Mouse (Mus musculus) midbrain, embryonic 16.5 days (tissue): ENCODE data around the gene Shank2. TPM values are rescaled to one million over a fixed set of nuclear protein-coding genes. Genes with fewer than 3 reads are reported as not detected.

Experiments used
- ATAC-seq: fragments of 200-750 bp; cut with Nextera tagmentation; 2 replicates; pipeline ENCODE4 v1.8.0; 2017; ENCODE audit warnings: moderate TSS enrichment
- H3K27ac ChIP-seq: fragments of 300-500 bp; sonication (generic); 2 replicates; pipeline ENCODE4 v1.5.1; 2014; ENCODE audit warnings: mild to moderate bottlenecking, low read length, mixed read lengths
- H3K27me3 ChIP-seq: fragments of 300-500 bp; sonication (generic); 2 replicates; pipeline ENCODE4 v1.6.1; 2014; ENCODE audit warnings: low read depth, low read length, mixed read lengths; ENCODE audit not compliant: control insufficient read depth, insufficient read depth
- H3K36me3 ChIP-seq: fragments of 300-500 bp; sonication (generic); 2 replicates; pipeline ENCODE4 v1.6.1; 2014; ENCODE audit warnings: mild to moderate bottlenecking, low read length, moderate library complexity, mixed read lengths; ENCODE audit not compliant: control insufficient read depth, insufficient read depth
- H3K4me1 ChIP-seq: fragments of 300-500 bp; sonication (generic); 2 replicates; pipeline ENCODE4 v1.6.1; 2014; ENCODE audit warnings: mild to moderate bottlenecking, low read length, mixed read lengths; ENCODE audit not compliant: control insufficient read depth, insufficient read depth
- H3K4me2 ChIP-seq: fragments of 300-500 bp; sonication (generic); 2 replicates; pipeline ENCODE4 v1.6.1; 2014; ENCODE audit warnings: mild to moderate bottlenecking, low read length, mixed read lengths
- H3K4me3 ChIP-seq: fragments of 300-500 bp; sonication (generic); 2 replicates; pipeline ENCODE4 v1.5.1; 2014; ENCODE audit warnings: low read depth, mild to moderate bottlenecking, low read length, moderate library complexity, mixed read lengths
- H3K9ac ChIP-seq: fragments of 300-500 bp; sonication (generic); 2 replicates; pipeline ENCODE4 v1.6.1; 2014; ENCODE audit warnings: low read depth, low read length, mixed read lengths
- H3K9me3 ChIP-seq: fragments of 300-500 bp; sonication (generic); replicated peaks from 2 replicates; pipeline ENCODE4 v1.6.1; 2014; ENCODE audit warnings: mild to moderate bottlenecking, low read length, mixed read lengths; ENCODE audit not compliant: control insufficient read depth, poor library complexity, severe bottlenecking
- WGBS: fragments of 180-500 bp; shearing (Covaris S2); extraction: QIAGEN DNeasy Blood & Tissue Kit; methylation state at CpG from one replicate; pipeline ENCODE4 v1.1.7; 2014; 5-methylcytosine and 5-hydroxymethylcytosine counted together
- polyA plus RNA-seq: library from polyadenylated mRNA; unstranded; fragments of >200 nt; fragmentation: Nextera tagmentation; extraction: Ambion mirVana; gene quantifications from 2 replicates; pipeline ENCODE4 v1.2.1, GENCODE M21; 2015

Gene Shank2
- polyA plus RNA-seq, 1 experiment from 2014 or later, result 10.5 TPM

DNA sequence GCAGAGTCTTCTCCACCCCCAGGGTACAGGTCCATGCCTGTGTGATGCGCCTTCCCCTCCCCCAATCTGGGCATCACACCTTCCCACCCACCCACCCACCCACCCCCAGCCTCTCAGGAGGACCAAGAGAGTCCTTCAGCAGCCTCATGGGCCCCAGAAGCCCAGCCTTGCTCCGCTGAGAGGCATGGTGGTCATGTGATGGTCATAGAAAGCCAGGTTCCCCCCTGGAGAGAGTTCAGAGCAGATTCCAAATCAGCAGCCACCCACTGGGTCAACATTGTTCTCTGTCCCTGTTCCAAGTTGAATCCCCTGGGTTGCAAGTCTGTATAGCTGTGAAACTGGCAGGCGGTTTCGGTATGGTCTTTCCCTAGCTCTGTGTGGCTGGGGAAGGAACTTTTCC, 284.2 kb downstream of the Shank2 start:
- 63% methylated on average over 4 of the region's 4 CpGs for WGBS
- peak overlapping the region; percentile 96 for H3K27ac ChIP-seq
- no peaks in the 10 kb centered on the region for H3K27me3 ChIP-seq
- peak overlapping the region; percentile 54 for H3K4me3 ChIP-seq
- no peak for ATAC-seq
- H3K9ac ChIP-seq, result peak overlapping the region; percentile 83
- H3K4me2 ChIP-seq, result peak overlapping the region; percentile 68
- peaks cover 53% of the 10 kb centered on the region for H3K4me1 ChIP-seq
- H3K9me3 ChIP-seq, result no peaks in the 10 kb centered on the region
- no peaks in the 10 kb centered on the region for H3K36me3 ChIP-seq

DNA sequence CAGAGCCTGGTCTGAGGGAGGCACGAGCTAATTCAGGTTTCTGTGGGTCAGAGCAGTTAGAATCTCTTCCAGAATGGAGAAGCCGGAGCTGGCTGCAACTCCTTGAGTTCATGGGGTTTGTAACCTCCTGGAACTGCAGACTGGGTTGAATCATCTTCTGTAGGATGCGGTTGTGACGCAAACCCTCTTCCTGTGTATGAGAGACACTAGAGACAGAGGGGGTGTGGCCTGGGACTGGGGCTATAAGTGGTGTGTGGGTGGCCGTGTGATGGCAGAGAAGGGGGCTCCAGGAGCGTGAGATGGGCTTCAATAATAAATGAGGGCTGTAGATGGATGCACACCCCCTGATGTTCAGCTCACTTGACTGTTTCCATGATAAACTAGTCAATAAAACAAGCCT, 286.3 kb downstream of the Shank2 start:
- Histone ChIP-seq H3K27me3 (no peaks in the 10 kb centered on the region), H3K9me3 (no peaks in the 10 kb centered on the region), H3K4me2 (peak overlapping the region; percentile 24), H3K4me3 (no peak overlapping the region), H3K4me1 (peaks cover 62% of the 10 kb centered on the region), H3K9ac (no peak overlapping the region), H3K27ac (no peak overlapping the region), H3K36me3 (no peaks in the 10 kb centered on the region)
- no peak for ATAC-seq
- 65% methylated on average over 6 of the region's 6 CpGs for WGBS

DNA sequence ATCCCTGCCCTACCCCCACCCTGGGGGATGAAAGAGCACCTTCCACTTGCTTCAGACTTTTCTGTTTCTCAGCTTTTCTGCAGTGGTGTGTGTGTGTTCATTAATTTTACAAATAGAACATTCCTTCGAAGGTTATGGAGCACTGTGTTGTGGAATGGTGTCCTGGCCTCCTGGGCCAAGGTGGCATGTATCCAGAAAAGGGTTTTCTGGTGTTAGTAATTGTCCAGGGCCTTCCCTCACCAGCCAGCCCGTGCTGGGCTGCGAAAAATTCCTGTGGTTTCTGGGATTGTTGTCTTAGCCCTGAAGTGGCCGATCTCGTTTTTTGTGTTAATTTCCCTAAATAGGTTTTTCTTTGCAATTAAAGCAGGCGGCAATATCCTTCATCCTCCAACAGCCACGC, 289.8 kb downstream of the Shank2 start:
- ATAC-seq, result no peak
- Histone ChIP-seq H3K4me1 (peaks cover 51% of the 10 kb centered on the region), H3K36me3 (no peaks in the 10 kb centered on the region), H3K9ac (no peak overlapping the region), H3K27me3 (no peaks in the 10 kb centered on the region), H3K9me3 (no peaks in the 10 kb centered on the region), H3K27ac (peak overlapping the region; percentile 50; the same call in 1 of the 2 replicates), H3K4me3 (no peak overlapping the region), H3K4me2 (no peak overlapping the region)
- 46% methylated on average over 7 of the region's 7 CpGs for WGBS

DNA sequence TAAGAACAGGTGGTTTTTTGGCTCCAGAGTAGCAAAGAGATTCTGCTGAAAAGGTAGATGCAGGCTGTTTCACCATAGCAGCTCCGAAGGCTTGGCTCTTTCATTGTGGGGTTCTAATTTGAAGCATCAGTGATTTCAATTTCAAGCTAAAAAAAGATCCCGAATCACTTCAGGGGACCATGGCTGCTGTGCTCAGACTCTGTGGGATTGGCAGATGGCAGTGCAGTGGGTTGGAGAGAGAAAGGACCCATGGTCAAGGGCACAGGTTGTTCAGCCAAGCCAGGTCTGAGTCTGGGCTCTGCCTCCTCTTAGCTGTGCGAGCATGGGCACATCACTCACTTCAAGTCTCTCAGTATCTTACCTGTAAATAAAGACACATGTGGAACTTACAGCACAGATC, 291.9 kb downstream of the Shank2 start:
- Histone ChIP-seq H3K27ac (no peak overlapping the region), H3K4me1 (peaks cover 29% of the 10 kb centered on the region)

DNA sequence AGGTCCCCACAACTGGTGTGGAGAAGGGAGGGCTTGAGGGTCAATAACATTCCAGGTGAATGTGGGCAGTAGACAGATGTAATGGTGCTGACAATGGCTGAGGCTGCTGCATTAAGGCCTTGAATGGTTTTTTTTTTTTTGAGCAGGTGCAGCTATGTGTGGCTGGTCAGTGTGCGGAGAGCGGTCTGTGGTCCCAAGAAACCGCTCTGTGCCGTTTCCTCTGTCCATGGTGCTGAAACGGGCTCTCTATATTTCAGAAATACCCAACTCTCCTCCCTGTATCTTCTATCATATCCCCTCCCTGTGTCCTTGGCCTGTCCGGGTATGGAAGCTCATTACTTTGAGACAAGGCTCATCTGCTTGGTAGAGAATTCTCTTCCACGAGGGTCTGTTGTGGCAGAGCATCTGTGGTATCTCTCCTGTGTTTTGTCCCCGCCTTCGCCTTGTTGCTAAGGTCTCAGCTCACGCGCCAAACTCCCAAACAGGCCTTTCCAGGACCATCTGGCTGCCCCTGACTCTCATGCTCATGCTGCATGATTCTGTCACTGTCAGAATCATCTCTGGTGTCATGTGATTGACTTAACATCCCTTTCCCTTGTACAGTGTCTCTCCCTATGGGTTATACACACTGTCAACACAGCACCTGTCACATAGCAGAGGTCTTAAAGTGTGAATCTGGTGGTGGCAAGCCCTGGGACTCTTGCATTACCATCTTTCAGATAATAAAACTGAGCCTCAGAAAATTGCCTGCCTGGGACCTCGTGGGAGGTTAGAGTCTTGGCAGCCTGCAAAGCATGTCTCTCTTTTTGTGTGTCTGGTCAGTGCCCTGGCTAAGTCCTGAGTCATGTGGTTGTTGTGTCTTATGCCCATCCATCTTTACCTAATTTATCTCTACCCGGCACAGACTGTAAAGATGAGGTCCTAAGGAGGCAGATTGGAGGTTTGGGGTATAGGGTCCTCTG, 292.8 kb downstream of the Shank2 start:
- H3K9me3 ChIP-seq, result no peaks in the 10 kb centered on the region
- peaks cover 23% of the 10 kb centered on the region for H3K4me1 ChIP-seq
- no peak overlapping the region for H3K4me2 ChIP-seq
- no peaks in the 10 kb centered on the region for H3K27me3 ChIP-seq
- WGBS, result 47% methylated on average over 13 of the region's 13 CpGs
- H3K27ac ChIP-seq, result no peak overlapping the region
- no peak for ATAC-seq
- no peaks in the 10 kb centered on the region for H3K36me3 ChIP-seq
- no peak overlapping the region for H3K9ac ChIP-seq
- H3K4me3 ChIP-seq, result no peak overlapping the region

More for the DNA sequence above, 291.9 kb downstream of the Shank2 start:
- 90% methylated on average over 3 of the region's 3 CpGs for WGBS
- Histone ChIP-seq H3K9me3 (no peaks in the 10 kb centered on the region), H3K4me3 (no peak overlapping the region), H3K36me3 (no peaks in the 10 kb centered on the region), H3K4me2 (no peak overlapping the region), H3K9ac (no peak overlapping the region), H3K27me3 (no peaks in the 10 kb centered on the region)
- no peak for ATAC-seq

DNA sequence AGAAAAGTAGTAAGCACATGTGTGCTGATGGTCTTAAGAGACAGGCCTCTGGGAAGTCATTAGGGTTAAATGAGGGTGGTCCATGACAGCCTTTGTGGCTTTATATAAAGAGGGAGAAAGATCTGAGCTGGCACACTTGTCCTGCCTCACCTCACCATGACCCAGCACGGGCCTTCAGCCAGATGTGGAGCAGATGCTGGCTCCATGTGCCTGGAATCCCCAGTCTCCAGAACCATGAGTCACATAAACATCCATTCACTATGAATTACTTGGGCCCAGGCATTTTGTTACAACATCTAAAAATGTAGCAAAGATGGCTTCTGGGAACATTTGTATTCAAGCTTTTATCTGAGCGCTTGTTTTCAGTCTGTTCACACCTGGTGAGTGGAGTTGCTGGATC, 297.6 kb downstream of the Shank2 start:
- Histone ChIP-seq H3K9me3 (no peaks in the 10 kb centered on the region), H3K9ac (no peak overlapping the region), H3K36me3 (no peaks in the 10 kb centered on the region), H3K4me2 (no peak overlapping the region), H3K4me3 (no peak overlapping the region), H3K27ac (no peak overlapping the region), H3K4me1 (peaks cover 8% of the 10 kb centered on the region), H3K27me3 (no peaks in the 10 kb centered on the region)
- 84% methylated on average over 2 of the region's 2 CpGs for WGBS
- ATAC-seq, result no peak

DNA sequence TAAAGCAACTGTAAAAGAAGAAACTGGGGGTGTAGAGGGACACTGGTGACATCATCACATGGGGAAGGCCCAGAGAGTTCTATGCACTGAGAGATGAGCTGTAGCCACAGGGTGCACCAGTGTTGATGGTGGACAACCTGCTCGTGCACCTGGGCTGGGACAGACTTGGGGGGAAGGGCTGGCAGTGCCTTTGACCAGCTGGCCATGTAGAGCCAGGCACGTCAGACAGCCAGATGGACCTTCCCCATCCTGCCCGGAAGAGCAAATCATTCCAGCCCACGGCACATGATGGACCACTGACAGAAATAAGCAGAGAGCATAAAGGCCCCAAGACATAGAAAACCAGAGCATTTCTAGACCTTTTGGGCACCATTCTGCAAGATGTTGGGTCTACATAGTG, 299.9 kb downstream of the Shank2 start:
- no peak overlapping the region for H3K4me2 ChIP-seq
- H3K27ac ChIP-seq, result no peak overlapping the region
- H3K36me3 ChIP-seq, result no peaks in the 10 kb centered on the region
- no peak overlapping the region for H3K9ac ChIP-seq
- peaks cover 4% of the 10 kb centered on the region for H3K4me1 ChIP-seq
- no peaks in the 10 kb centered on the region for H3K27me3 ChIP-seq
- ATAC-seq, result no peak
- 89% methylated on average over 4 of the region's 4 CpGs for WGBS
- H3K9me3 ChIP-seq, result no peaks in the 10 kb centered on the region
- H3K4me3 ChIP-seq, result no peak overlapping the region

DNA sequence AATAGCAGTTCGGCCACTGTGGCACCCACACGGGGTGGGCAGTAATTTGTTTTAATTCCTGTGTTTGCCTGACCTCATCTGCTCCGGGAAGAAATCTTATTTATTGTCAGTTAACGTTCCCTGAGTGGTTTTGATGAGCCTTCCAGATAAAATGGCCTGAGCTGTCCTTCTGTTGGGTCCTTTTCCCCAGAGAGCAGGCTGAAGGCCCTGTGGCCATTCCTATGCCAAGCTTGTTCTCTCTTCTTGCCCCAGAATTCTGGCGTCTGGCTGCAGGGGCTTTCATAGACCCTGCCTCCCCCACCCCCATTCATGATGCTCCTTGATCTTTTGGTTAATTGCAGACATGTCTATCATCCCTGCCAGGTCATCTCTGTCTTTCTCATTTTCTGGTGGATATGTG, 300.8 kb downstream of the Shank2 start:
- H3K9ac ChIP-seq, result no peak overlapping the region
- ATAC-seq, result no peak

DNA sequence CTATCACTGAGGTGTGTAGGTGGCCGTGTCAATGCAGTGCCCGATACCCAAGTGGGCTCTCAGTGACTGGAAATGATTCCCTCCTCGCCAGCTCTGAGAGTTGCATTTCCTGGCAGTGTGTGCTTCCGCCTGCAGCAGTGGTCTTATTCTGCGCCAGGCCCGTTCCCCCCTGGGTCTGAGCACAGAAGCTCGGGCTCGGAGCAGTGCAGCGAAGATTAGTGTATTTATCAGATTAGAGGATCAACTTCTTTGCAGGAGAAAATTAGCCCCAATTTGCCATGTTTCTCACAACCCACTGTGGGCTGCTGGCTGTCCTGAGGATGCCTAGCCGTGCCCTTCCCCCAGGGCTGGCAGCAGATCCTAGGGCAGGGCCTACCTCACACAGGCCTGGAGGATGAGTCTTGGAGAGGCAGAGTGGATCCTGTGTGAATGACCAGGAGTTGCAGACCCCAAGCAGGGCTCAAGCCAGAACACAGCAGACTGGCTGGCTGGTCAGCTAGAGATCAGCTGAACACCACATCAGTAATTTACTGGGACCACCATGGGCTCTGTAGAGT, 306.2 kb downstream of the Shank2 start:
- WGBS, result 55% methylated on average over 10 of the region's 10 CpGs
- Histone ChIP-seq H3K4me3 (no peak overlapping the region), H3K27me3 (no peaks in the 10 kb centered on the region), H3K4me1 (peaks cover 11% of the 10 kb centered on the region), H3K36me3 (no peaks in the 10 kb centered on the region), H3K9ac (0 out of 2 replicates have a peak overlapping the region, but pooled peaks have one; percentile 7), H3K27ac (peak overlapping the region; percentile 49), H3K4me2 (no peak overlapping the region), H3K9me3 (no peaks in the 10 kb centered on the region)
- no peak; the same call in 1 of the 2 replicates for ATAC-seq

More for the DNA sequence above, 300.8 kb downstream of the Shank2 start:
- no peak overlapping the region for H3K27ac ChIP-seq
- H3K4me3 ChIP-seq, result no peak overlapping the region
- H3K4me2 ChIP-seq, result no peak overlapping the region
- H3K27me3 ChIP-seq, result no peaks in the 10 kb centered on the region
- no peaks in the 10 kb centered on the region for H3K9me3 ChIP-seq
- WGBS, result 68% methylated on average over 5 of the region's 5 CpGs
- H3K4me1 ChIP-seq, result peaks cover 7% of the 10 kb centered on the region
- H3K36me3 ChIP-seq, result no peaks in the 10 kb centered on the region
